Mouse (Mus musculus): ENCODE measurements at regions not wholly inside any gene's neighbourhood (a gene's known extent, or its start where the extent isn't known, plus 50 kb on each side); places are given as distances from the start of the nearest gene placed in this dataset.

DNA sequence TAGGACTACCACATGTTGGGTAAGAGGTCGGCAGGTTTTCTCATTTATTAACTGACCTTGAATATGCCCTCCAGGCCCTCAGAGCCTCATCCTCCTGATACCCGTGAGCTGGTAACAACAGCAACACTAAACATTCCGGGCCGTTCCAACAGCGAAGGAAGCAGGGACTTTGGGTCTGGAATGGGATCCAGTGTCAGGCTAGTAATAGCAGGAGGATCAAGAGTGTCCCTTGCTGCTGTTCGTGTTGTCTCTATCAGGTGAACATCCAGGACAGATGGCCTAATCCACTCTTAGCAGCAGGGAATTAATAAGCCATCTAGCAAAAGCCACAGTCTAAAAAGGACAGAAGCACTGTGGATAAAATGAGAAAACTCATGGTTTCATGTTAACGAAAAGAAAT lies 106.7 kb downstream of the Cpeb2 start:
- no peaks in the 10 kb centered on the region for H3K36me3 ChIP-seq
- H3K27ac ChIP-seq, result no peak overlapping the region
- no peaks in the 10 kb centered on the region for H3K4me1 ChIP-seq
- no peak overlapping the region for H3K9ac ChIP-seq
- ATAC-seq (ENCODE audit: borderline replicate concordance, extremely low read depth, low FRiP score, low TSS enrichment), result no peak
- H3K4me3 ChIP-seq, result no peak overlapping the region
- H3K9me3 ChIP-seq, result no peaks in the 10 kb centered on the region
- 77% methylated on average over 7 of the region's 7 CpGs for WGBS
- H3K27me3 ChIP-seq, result no peaks in the 10 kb centered on the region
- no peak overlapping the region for H3K4me2 ChIP-seq

DNA sequence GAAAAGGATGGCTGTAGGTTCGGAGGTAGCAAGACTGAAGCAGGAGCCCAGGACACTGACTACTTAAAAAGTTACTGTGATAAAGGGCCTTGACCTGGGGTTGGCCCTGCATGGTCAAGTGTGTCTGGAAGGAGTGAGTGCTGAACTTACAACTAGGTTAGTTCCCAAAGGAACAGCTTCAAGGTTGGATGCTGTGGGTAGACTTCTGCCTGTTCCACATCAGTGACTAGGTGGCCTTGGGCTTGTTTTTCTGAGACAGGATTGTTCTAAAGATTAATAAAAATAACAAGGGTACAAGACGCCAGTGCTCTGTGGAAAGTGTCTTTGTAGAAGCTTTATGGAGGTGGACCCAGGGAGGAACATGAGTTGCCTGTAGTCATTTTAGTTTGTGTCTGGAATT lies 108.5 kb downstream of the Cpeb2 start:
- no peak for ATAC-seq (ENCODE audit: borderline replicate concordance, extremely low read depth, low FRiP score, low TSS enrichment)
- Histone ChIP-seq H3K9ac (no peak overlapping the region), H3K9me3 (no peaks in the 10 kb centered on the region), H3K4me1 (no peaks in the 10 kb centered on the region), H3K4me2 (no peak overlapping the region), H3K36me3 (no peaks in the 10 kb centered on the region), H3K4me3 (no peak overlapping the region), H3K27ac (no peak overlapping the region), H3K27me3 (no peaks in the 10 kb centered on the region)
- 83% methylated on average over 2 of the region's 2 CpGs for WGBS

DNA sequence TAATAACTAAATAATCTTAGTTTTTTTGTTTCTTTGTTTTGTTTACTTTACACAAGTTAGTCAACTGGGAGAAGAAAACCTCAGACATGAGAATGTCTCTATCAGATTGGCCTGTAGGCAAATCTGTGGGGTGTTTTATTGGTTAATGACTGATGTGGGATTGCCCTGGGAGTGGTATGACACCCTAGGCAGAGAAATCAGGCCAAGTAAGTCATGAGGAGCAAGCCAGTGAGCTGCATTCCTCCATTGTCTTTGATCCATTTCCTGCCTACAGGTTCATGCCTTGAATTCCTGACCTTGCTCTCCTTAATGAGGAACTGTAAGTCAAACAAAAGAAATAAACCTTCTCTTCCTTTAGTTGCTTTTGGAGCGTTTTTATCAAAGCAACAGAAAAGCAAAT lies 111.5 kb downstream of the Cpeb2 start:
- Histone ChIP-seq H3K27ac (no peak overlapping the region), H3K4me2 (no peak overlapping the region), H3K4me3 (no peak overlapping the region), H3K36me3 (no peaks in the 10 kb centered on the region), H3K9ac (no peak overlapping the region), H3K4me1 (no peaks in the 10 kb centered on the region), H3K9me3 (no peaks in the 10 kb centered on the region), H3K27me3 (no peaks in the 10 kb centered on the region)
- 75% methylated on average over 1 of the region's 1 CpGs for WGBS
- ATAC-seq (ENCODE audit: borderline replicate concordance, extremely low read depth, low FRiP score, low TSS enrichment), result no peak

DNA sequence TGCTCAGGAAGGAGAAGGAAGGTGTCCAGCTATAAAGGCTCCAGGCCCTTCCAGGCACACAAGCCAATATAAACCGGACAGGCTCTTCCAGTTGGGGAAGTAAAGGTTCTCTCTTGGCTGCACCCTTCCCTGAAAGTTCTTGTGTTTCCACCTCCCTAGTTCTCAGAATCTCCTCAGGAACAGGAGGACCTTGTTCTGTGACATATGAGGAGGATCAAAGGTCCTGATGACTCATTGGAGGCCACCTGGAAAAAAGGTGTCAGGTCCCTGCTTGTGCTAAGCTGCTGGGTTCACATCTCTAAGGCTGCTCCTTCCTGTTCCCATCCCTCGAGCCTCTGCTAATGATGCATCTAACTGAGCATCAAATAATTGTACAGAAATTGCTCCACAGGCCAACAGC lies 118.0 kb downstream of the Cpeb2 start:
- H3K27ac ChIP-seq, result no peak overlapping the region
- no peaks in the 10 kb centered on the region for H3K27me3 ChIP-seq
- no peak overlapping the region for H3K4me3 ChIP-seq
- H3K9me3 ChIP-seq, result no peaks in the 10 kb centered on the region
- H3K36me3 ChIP-seq, result no peaks in the 10 kb centered on the region
- H3K4me1 ChIP-seq, result peaks cover 18% of the 10 kb centered on the region
- no peak for ATAC-seq (ENCODE audit: borderline replicate concordance, extremely low read depth, low FRiP score, low TSS enrichment)
- 68% methylated on average over 2 of the region's 2 CpGs for WGBS
- H3K4me2 ChIP-seq, result no peak overlapping the region
- H3K9ac ChIP-seq, result no peak overlapping the region

DNA sequence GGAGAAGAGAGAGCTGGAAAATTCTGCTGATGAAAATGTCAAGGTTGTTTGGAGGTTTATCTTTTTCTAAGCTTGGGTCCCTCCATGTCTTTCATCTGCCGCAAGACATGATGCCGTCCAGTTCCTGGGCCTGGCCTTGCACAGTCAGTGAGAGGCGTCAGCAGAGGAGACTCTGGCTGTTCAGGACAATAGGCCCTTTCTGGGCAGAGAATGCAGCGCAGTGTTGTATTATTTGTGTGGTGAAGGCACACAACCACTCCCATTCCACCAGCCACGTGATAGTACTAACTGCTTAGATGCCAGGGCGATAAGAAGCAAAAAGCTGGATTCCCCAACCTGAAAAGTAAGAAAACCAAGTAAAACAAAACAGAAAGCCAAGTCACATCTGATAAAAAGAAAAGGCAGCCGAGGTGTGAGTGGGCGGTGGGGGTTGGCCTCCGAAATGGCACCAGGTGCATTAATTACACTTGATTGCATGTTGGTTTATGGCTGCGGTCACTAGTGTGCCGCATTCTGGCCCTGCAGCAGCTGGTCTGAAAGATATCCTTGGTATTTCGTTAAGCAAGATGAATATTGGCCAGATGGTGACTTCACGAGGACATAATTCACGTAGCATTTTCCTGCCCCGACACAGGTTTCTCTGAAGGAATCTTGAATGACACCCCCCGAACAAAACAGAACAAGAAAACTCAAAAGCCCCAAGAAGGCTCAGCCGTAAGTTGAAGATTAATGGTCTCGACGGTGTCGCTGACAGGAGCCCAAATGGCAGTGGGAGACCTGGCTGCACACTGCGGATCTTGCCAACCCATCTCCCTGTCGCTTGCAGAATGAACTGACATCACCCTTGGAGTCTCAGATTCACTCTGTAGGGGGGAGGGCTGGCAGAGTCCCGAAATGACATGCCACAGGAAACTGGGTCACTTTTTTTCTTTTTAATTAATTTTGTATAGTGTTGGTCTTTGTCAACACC lies 120.3 kb downstream of the Cpeb2 start:
- Histone ChIP-seq H3K36me3 (no peaks in the 10 kb centered on the region), H3K4me1 (peaks cover 19% of the 10 kb centered on the region), H3K9me3 (no peaks in the 10 kb centered on the region), H3K9ac (no peak overlapping the region), H3K4me3 (no peak overlapping the region), H3K27ac (no peak overlapping the region), H3K27me3 (no peaks in the 10 kb centered on the region), H3K4me2 (no peak overlapping the region)
- no peak for ATAC-seq (ENCODE audit: borderline replicate concordance, extremely low read depth, low FRiP score, low TSS enrichment)
- WGBS, result 70% methylated on average over 23 of the region's 23 CpGs

DNA sequence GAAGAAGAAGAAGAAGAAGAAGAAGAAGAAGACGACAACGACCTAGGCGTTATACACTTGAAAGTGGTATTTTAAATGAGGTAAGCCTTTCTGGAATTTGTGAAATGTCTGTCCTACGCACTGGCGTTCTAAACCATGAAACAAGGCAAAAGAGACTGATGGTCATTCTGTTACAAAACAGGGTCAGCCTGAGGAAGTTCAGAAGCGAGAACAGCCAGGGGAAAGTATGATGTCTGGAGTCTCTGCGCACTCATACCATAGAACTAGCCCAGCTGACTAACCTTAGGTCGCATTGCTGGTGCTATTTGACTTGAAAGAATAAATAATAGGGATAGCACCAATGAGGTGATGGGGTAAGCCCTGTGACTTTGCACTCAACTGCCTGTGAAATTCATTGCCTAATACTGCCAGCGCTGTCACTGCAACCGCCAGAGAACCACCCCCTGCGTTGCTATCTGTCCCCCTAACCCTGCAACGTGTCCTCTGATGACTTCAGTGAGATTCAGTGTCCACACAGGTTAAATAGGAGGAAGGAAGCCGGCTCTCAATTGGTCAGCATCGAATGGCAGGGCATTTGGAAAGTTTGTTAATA lies 121.5 kb downstream of the Cpeb2 start:
- peak overlapping the region; percentile 57; the same call in 1 of the 2 replicates for H3K27ac ChIP-seq
- H3K27me3 ChIP-seq, result no peaks in the 10 kb centered on the region
- H3K9me3 ChIP-seq, result no peaks in the 10 kb centered on the region
- ATAC-seq (ENCODE audit: borderline replicate concordance, extremely low read depth, low FRiP score, low TSS enrichment), result peak; percentile 39; the same call in 1 of the 2 replicates
- 23% methylated on average over 14 of the region's 14 CpGs for WGBS
- peaks cover 19% of the 10 kb centered on the region for H3K4me1 ChIP-seq
- peak overlapping the region; percentile 40 for H3K4me3 ChIP-seq
- no peaks in the 10 kb centered on the region for H3K36me3 ChIP-seq
- H3K4me2 ChIP-seq, result peak overlapping the region; percentile 60
- H3K9ac ChIP-seq, result no peak overlapping the region

DNA sequence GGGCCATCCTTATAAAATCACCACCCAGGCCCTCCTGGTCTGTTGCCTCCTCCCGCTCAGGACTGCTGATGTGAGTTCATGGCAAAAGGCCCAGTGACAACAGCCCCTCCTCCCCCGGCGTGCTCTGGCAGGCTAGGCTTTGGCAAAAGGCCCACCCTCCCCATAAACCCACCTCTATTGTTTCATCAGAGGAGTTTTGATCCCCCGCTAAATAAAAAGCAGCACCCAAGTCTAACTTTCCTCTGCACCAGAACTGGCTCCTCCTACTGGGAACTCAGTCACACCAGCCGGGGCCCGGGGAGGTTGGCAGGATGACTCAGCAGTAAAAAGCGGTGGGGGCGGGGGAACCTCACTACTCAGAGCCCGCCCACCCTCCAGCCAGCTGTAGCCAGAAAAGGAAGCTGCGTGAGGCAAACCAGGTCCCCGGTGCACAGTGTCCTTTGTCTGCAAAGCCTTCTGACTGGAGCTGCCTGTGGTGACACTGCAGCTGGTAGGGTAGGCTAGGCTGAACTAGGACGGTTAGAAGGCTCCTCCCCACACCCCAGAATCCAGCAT lies 122.1 kb downstream of the Cpeb2 start:
- Histone ChIP-seq H3K9ac (no peak overlapping the region), H3K4me3 (peak overlapping the region; percentile 40), H3K36me3 (no peaks in the 10 kb centered on the region), H3K4me2 (peak overlapping the region; percentile 60), H3K9me3 (no peaks in the 10 kb centered on the region), H3K27ac (peak overlapping the region; percentile 57), H3K4me1 (peaks cover 19% of the 10 kb centered on the region), H3K27me3 (no peaks in the 10 kb centered on the region)
- ATAC-seq (ENCODE audit: borderline replicate concordance, extremely low read depth, low FRiP score, low TSS enrichment), result peak; percentile 94
- WGBS, result 0% methylated on average over 12 of the region's 12 CpGs

DNA sequence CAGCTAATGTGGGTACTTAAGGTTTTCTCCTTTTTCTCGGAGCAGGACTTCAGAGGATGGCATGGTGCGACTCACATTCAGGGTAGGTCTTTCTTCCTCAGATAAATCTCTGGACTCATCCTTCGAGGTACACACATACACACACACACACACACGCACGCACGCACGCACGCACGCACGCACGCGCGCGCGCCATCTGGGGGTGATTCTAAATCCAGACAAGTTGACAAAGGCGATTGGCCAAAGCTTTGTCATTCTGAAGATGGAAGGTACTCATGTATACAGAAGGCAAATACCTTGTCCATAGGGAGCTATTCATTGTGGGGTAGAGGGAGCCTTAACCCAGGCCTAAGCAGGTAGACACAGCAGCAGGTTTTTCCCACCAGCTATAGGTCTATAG lies 122.9 kb downstream of the Cpeb2 start:
- no peaks in the 10 kb centered on the region for H3K27me3 ChIP-seq
- no peak for ATAC-seq (ENCODE audit: borderline replicate concordance, extremely low read depth, low FRiP score, low TSS enrichment)
- peaks cover 19% of the 10 kb centered on the region for H3K4me1 ChIP-seq
- H3K9ac ChIP-seq, result no peak overlapping the region
- WGBS, result 83% methylated on average over 16 of the region's 16 CpGs
- H3K9me3 ChIP-seq, result no peaks in the 10 kb centered on the region
- no peak overlapping the region for H3K4me3 ChIP-seq
- peak overlapping the region; percentile 60 for H3K4me2 ChIP-seq
- no peaks in the 10 kb centered on the region for H3K36me3 ChIP-seq
- H3K27ac ChIP-seq, result peak overlapping the region; percentile 57

DNA sequence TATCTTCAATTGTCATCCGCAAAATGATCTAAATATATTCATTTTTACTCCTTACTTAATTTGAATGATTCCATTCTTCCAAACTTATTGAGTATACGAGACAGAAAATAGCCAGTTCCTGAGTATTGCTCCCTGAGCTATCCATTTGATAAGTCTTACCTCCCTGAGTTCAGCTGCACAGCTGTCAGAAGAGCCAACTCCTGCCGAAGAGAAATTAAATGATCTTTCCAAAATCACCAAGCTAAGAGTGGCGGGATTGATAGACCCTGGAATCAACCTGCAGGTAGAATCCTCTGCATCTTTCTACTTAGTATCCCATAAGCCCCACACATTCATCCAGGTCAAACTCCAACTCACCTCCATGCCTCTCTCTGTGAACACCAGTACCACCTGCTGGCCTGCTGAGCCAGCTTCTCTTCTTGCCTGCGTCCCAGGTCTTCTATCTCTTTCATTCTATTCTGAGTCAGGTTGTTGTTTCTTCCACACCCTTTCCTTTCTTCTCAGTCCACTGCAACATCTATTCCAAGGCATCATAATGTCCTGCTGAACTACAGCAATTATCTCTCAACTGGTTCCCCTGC lies 124.2 kb downstream of the Cpeb2 start:
- no peak for ATAC-seq (ENCODE audit: borderline replicate concordance, extremely low read depth, low FRiP score, low TSS enrichment)
- WGBS, result 88% methylated on average over 5 of the region's 5 CpGs

DNA sequence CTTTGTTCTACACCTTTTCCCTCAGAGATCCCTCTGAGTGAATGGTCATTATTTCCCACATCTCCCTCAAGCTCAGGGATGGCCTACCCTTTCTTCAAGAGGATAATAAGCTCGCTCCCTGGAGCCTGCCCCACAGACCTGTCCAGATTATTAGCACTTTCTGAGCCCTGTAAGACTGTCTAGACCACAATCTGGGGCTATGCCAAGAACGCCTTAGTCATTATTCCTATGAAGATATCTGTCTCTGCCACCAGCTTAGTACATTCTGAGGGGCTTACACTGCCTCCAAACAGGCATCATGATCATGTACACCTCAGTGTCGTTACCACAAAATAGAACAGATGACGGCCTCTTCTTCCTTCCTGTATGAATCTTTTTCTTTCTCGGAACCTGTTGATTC lies 124.9 kb downstream of the Cpeb2 start:
- no peak for ATAC-seq (ENCODE audit: borderline replicate concordance, extremely low read depth, low FRiP score, low TSS enrichment)
- Histone ChIP-seq H3K4me2 (no peak overlapping the region), H3K4me1 (peaks cover 19% of the 10 kb centered on the region), H3K36me3 (no peaks in the 10 kb centered on the region), H3K27ac (no peak overlapping the region), H3K9me3 (no peaks in the 10 kb centered on the region), H3K27me3 (no peaks in the 10 kb centered on the region), H3K4me3 (no peak overlapping the region), H3K9ac (no peak overlapping the region)
- 89% methylated on average over 5 of the region's 5 CpGs for WGBS

More for the DNA sequence above, 124.2 kb downstream of the Cpeb2 start:
- Histone ChIP-seq H3K4me2 (no peak overlapping the region), H3K36me3 (no peaks in the 10 kb centered on the region), H3K9ac (no peak overlapping the region), H3K4me3 (no peak overlapping the region), H3K27ac (no peak overlapping the region), H3K9me3 (no peaks in the 10 kb centered on the region), H3K27me3 (no peaks in the 10 kb centered on the region), H3K4me1 (peaks cover 19% of the 10 kb centered on the region)

DNA sequence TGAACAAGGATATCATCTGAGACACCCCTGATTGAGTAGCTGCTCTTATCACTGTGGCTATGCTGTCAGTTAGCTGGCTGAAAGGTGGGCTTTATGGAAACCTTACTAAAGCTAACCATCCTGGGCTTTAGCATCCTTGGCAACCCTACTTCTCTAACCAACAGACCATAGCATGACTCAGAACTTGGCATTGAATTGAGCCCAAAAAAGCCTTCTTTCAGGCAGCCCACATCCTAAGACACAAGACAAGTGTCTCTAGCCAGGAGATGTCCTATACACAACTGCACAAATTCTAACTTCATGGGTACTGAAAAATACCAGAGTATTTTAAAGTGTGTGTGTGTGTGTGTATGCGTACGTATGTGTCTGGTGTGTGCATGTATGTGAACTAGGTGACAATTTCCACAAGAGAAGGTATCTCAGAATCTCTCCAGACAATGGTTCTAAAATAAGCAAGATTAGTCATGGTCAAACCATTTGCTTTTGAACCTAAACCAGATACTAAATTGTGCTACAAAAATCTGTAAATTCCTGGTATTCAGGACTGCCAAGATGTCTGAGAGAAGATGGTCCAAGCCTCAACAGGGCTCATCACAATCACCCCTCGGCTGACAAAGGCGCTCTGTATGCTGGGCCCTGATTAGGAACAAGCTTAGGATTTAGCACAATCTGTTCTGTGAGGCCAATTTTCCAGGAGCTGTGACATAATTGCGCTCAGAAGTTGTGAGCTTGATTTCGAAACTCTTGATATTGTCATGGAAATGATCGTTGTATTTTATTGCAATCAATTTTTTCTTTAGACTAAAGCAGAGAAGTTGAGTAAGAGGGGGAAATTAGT lies 126.2 kb downstream of the Cpeb2 start:
- WGBS, result 79% methylated on average over 7 of the region's 7 CpGs
- no peak overlapping the region for H3K4me3 ChIP-seq

More for the DNA sequence above, 126.2 kb downstream of the Cpeb2 start:
- H3K4me1 ChIP-seq, result peaks cover 19% of the 10 kb centered on the region
- no peak overlapping the region for H3K9ac ChIP-seq
- H3K36me3 ChIP-seq, result no peaks in the 10 kb centered on the region
- H3K4me2 ChIP-seq, result no peak overlapping the region
- H3K9me3 ChIP-seq, result no peaks in the 10 kb centered on the region
- H3K27ac ChIP-seq, result no peak overlapping the region
- ATAC-seq (ENCODE audit: borderline replicate concordance, extremely low read depth, low FRiP score, low TSS enrichment), result no peak
- no peaks in the 10 kb centered on the region for H3K27me3 ChIP-seq

All from lung, embryonic 15.5 days (tissue).